Mouse (Mus musculus) bone marrow macrophage, adult 2 months (primary cell): ENCODE measurements around the gene Prpf8. TPM values are rescaled to one million over a fixed set of nuclear protein-coding genes. Genes with fewer than 3 reads are reported as not detected.

Experiments
- H3K27ac ChIP-seq: 2 replicates; pipeline ENCODE4 v1.5.1; 2012; ENCODE audit warnings: low read depth, low read length; ENCODE audit not compliant: insufficient read depth
- H3K4me1 ChIP-seq: 2 replicates; pipeline ENCODE4 v1.6.1; 2012; ENCODE audit warnings: low read length; ENCODE audit not compliant: control insufficient read depth, insufficient read depth
- H3K4me3 ChIP-seq: 2 replicates; pipeline ENCODE4 v1.5.1; 2012; ENCODE audit warnings: mild to moderate bottlenecking, low read length, moderate library complexity; ENCODE audit not compliant: insufficient read depth
- CTCF ChIP-seq: IDR thresholded peaks from 2 replicates; pipeline ENCODE4 v1.5.1; 2012; ENCODE audit warnings: low read depth, mild to moderate bottlenecking, low read length, moderate library complexity
- POLR2A ChIP-seq: IDR thresholded peaks from 2 replicates; pipeline ENCODE4 v1.6.1; 2012; ENCODE audit warnings: mild to moderate bottlenecking, low read depth, low read length, borderline replicate concordance
- polyA plus RNA-seq: library from polyadenylated mRNA; stranded (reverse); fragments of >200 nt; gene quantifications from 2 replicates; pipeline ENCODE4 v1.2.4, GENCODE M21; 2012; ENCODE audit not compliant: missing spikeins, insufficient read depth, insufficient read length

Gene Prpf8
- polyA plus RNA-seq, 1 experiment, result 65.7 TPM

DNA sequence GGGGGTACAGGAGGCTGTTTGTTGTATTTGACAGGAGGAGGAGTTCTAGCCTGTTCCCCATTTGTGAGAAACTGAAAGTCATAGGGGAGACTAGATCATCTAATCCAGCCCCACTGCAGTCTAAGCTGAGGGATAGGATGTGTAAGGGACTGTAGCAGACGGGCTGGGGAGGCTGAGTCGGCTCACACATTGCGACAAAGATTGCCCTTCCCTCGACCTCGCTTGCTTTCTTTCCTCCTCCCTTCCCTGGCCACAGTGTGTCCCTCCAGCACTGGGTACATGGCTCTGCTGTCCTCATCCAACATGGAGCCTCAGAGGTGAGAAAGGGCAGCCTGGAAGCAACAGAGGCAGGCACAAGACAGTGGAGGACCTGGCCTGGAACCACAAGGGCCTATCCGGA lies 21.6 kb upstream of the Prpf8 start:
- H3K27ac ChIP-seq, result no peak overlapping the region
- peaks cover 18% of the 10 kb centered on the region for H3K4me1 ChIP-seq
- TF ChIP-seq CTCF (no peak), POLR2A (no peak)
- H3K4me3 ChIP-seq, result no peak overlapping the region

DNA sequence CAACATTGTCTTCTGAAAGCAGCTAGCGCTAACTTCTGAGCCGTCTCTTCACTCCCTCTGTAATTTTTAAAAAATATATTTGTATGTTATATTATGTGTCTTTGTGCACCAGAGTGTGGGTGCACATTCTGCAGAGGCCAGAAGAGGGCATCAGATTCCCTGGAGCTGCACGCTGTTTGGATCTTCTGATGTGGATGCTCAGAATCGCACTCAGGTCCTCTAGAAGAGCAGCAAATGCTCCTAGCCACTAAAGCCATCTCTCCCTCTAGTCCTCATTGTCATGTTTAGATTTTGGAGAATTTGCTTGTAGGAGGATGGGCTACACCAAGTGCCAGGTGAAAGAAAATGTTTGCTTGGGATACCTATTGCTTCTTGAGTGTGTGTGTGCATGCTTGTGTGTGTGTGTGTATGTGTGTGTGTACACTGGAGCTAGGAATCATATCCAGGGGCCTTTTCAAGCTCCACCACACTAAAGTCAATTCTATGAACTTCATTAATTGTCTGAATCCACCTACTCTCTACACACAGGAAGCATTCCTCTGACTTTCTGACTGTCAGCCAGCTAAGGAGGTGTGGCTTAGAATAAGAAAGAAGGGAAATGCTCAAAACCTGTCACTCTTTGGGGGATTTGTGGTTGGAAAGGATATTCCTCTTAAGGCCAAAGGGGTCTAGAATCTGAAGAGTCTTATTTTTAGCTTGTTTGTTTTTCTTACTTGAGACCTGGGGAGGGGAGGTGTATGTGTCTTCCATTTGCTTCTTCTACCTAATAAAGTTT lies 19.7 kb upstream of the Prpf8 start:
- no peak overlapping the region for H3K4me3 ChIP-seq
- H3K27ac ChIP-seq, result no peak overlapping the region
- H3K4me1 ChIP-seq, result peaks cover 15% of the 10 kb centered on the region
- TF ChIP-seq POLR2A, result no peak
- no peak for TF ChIP-seq CTCF

DNA sequence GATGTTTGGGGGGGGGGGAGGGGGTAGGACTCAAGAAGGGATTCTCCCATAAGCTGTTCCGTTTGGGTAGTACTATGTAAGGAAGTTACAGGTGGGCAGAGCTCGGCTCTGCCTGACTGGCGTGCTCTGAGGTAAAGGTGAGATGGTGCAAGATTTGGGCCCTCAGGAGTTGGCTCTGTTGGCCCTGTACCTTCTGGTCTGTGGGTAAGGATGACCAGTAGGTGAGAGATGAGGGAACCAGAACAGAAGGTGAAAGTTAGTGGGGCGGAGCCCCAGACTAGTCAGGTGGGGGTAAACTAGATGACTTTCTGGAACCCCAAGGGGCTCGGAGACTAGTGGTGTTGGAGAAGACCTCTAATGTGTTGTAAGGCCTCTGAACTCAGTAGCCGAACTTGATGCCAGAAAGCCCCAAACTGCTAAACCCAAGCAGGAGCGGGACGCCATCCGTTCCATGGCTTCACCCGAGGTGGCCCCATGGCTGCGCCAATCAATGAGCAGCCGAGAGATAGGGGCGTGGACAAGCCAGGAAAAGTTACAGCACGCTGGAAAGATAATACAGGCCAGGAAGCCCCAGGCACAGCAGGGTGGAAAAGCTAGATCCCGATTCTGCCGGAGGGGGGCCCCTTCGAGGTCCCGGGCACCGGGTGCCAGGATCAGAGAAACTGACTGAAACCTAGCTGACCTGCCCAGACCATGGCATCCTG lies 19.0 kb upstream of the Prpf8 start:
- peaks cover 13% of the 10 kb centered on the region for H3K4me1 ChIP-seq
- no peak overlapping the region for H3K27ac ChIP-seq

DNA sequence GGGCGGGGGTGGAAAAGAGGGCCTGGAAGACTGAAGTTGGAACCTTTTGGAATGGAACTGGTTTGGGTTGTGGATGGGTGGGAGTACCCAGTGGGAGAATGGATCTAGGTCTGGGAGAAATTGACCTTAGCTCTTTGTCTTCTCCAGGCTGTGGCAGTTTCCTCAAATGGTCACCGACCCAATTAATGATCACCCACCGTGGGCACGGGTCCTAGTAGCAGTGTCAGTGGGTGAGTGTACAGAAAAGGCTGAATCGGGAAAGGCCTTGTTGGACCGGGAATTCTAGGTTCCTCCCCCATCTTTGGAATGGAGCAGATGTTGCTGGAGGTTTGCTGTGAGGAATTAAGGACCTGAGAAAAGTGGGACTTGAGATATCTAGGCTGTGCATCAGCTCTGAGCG lies 18.2 kb upstream of the Prpf8 start:
- TF ChIP-seq CTCF, result no peak
- TF ChIP-seq POLR2A, result no peak
- Histone ChIP-seq H3K4me3 (no peak overlapping the region), H3K4me1 (peaks cover 10% of the 10 kb centered on the region), H3K27ac (no peak overlapping the region)

More for the DNA sequence above, 19.0 kb upstream of the Prpf8 start:
- no peak for TF ChIP-seq CTCF
- TF ChIP-seq POLR2A, result no peak
- no peak overlapping the region for H3K4me3 ChIP-seq

DNA sequence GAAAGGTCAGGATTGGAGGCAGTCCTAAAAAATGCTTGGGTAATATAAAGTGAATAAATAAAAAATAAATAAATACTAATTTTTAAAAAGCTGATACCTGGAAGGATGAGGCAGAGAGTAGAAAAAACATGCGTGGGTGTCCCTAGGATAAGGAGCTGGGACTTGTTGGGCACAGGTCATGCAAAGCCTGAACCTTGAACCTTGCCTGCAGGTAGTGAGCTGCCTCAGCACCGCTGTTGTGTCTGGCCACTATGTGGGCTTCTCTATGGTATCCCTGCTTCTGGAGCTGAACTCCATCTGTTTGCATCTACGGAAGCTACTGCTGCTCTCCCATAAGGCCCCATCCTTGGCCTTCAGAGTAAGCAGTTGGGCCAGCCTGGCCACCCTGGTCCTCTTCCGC lies 17.4 kb upstream of the Prpf8 start:
- TF ChIP-seq POLR2A (no peak), CTCF (no peak)
- no peak overlapping the region for H3K27ac ChIP-seq
- H3K4me1 ChIP-seq, result peaks cover 7% of the 10 kb centered on the region; the same call in 1 of the 2 replicates
- H3K4me3 ChIP-seq, result no peak overlapping the region

DNA sequence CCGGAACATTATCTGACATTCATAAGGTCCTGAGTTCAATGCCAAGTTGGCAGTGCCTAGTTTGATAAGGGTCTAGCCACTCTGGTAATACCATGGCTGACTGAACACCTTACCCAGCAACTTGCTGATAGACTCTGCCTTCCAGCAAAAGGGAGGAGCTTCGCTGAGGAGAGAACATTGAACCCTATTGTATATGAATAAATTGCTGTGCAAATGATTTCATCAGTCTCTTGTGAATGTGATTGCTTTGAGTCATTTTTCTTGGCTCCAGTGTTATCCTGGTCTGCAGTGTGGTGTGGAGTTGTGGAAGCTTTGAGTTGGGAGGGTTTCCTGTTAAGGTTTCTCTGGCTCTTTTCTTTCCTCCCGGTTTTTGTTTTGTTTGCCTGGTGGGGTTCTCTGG lies 15.9 kb upstream of the Prpf8 start:
- TF ChIP-seq POLR2A (no peak), CTCF (no peak)
- peaks cover 2% of the 10 kb centered on the region; the same call in 1 of the 2 replicates for H3K4me1 ChIP-seq
- no peak overlapping the region for H3K27ac ChIP-seq

DNA sequence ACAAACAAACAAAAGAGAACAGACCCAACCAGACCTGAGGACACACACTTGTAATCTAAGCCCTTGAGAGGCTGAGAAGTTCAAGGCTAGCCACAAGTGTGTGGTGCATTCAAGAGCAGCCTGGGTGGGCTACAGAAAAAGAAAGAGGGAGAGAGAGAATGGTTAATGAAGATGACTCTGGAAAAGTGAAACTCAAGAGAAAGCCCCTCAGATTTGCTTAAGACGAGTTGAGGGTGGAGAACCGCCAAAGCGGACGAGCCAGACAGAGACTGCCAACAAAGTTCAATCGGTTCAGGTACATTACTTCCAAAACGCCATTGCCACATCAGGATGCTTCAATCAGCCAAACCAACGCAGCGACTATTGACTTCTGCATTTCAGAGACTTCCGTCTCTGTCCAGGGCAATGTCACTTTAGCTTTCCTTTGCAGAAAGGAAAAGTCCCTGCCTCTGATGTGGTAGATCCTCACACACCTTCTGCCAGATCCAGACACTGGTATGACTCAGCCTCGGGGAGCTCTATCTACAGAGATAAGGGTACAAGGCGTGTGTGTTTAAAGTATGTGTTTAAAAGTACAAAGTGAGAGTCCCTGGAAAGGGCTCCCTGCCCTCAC lies 14.0 kb upstream of the Prpf8 start:
- Histone ChIP-seq H3K27ac (no peak overlapping the region), H3K4me3 (no peak overlapping the region), H3K4me1 (peaks cover 2% of the 10 kb centered on the region; the same call in 1 of the 2 replicates)
- TF ChIP-seq CTCF (no peak), POLR2A (no peak)

More for the DNA sequence above, 15.9 kb upstream of the Prpf8 start:
- no peak overlapping the region for H3K4me3 ChIP-seq

DNA sequence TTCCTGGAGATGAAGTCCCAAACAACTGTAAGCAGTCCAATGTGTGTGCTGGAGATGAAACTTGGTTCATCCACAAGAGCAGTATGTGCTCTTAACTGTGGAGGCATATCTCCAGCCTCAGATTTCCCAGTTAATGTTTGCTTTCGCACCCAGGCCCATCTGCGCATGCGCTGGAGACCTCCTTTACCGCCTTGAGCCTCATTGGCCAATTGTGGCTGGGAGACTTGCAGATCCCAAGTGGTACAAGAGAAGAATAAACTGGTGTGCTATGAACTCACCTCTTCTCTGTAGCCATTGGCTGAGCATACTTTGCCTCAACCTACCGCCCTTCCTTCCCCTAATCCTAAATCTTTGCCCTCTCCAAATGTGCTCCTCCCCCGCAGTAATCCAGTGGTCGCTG lies 13.2 kb upstream of the Prpf8 start:
- H3K4me1 ChIP-seq, result peaks cover 2% of the 10 kb centered on the region; the same call in 1 of the 2 replicates
- TF ChIP-seq POLR2A (no peak), CTCF (no peak)

DNA sequence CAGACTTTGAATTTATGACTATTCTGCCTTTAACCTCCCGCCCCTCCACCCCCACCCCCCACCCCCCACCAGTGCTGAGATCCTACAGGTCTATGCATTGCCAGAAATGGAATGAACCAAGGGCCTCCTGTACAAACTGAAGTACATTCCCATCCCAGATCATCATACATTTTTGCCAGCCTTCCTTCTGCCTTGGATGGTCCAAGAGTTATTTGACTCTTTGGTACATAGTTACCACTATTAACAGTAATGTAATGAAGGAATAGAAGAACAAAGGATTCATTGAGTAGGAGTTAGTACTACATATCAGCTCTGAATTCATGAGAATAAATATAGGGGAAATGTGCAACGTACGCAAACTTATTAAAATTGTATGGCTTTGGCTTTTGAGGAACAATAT lies 424 bp upstream of the Prpf8 start:
- no peak for TF ChIP-seq POLR2A
- no peak for TF ChIP-seq CTCF
- Histone ChIP-seq H3K27ac (no peak overlapping the region), H3K4me3 (no peak overlapping the region)

More for the DNA sequence above, 13.2 kb upstream of the Prpf8 start:
- no peak overlapping the region for H3K27ac ChIP-seq
- no peak overlapping the region for H3K4me3 ChIP-seq

DNA sequence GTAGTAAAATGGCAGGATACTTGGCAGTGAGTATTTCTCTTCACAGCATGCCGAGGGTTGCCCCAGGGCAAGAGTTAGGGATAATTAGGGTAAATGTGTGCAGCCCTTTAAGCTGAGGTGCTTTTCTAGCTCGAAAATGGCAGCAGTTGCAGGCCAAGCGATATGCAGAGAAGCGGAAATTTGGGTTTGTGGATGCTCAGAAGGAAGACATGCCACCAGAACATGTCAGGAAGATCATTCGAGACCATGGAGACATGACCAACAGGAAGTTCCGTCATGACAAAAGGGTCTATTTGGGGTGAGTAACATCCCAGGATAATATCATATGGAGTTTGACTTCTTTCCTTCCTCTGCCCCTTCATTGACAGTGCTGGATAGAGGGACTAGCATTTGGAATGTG lies 880 bp downstream of the Prpf8 start:
- peak overlapping the region; percentile 62 for H3K27ac ChIP-seq
- TF ChIP-seq CTCF (no peak), POLR2A (no peak)
- H3K4me3 ChIP-seq, result peak overlapping the region; percentile 92
- peaks cover 4% of the 10 kb centered on the region for H3K4me1 ChIP-seq

More for the DNA sequence above, 424 bp upstream of the Prpf8 start:
- H3K4me1 ChIP-seq, result peaks cover 4% of the 10 kb centered on the region
